Mouse (Mus musculus): ENCODE measurements at regions not wholly inside any gene's neighbourhood (a gene's known extent, or its start where the extent isn't known, plus 50 kb on each side); places are given as distances from the start of the nearest gene placed in this dataset.

DNA sequence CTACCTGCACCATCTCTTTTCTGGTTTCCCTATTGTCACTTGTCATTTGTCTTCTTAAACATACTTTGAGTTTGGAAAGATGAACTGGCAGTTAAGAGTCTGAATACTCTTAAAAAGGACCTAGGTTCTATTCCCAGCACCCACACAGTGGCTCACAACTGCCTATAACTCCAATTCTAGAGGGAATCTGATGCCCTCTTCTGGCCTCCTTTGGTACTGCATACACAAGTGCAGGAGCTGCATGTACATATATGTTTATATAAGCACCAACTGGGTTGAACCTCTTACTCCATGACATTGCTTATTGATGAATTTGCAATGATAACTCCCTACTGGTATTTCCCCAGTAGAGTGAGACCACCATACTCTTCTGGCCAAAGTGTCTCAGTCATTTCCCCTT, 86.4 kb upstream of the Mgmt start:
- no peak overlapping the region for H3K27ac ChIP-seq
- H3K4me1 ChIP-seq (replicated peaks) = no peaks in the 10 kb centered on the region
- no peak overlapping the region for H3K4me2 ChIP-seq
- 0 out of 2 replicates have a peak, but pooled peaks cover 3% of the 10 kb centered on the region for H3K9me3 ChIP-seq (replicated peaks)
- ATAC-seq (ENCODE audit: low read depth) (no peak), DNase-seq (no peak)
- H3K36me3 ChIP-seq = no peaks in the 10 kb centered on the region
- H3K9ac ChIP-seq = no peak overlapping the region
- no peaks in the 10 kb centered on the region for H3K27me3 ChIP-seq
- no peak overlapping the region for H3K4me3 ChIP-seq (replicated peaks)

DNA sequence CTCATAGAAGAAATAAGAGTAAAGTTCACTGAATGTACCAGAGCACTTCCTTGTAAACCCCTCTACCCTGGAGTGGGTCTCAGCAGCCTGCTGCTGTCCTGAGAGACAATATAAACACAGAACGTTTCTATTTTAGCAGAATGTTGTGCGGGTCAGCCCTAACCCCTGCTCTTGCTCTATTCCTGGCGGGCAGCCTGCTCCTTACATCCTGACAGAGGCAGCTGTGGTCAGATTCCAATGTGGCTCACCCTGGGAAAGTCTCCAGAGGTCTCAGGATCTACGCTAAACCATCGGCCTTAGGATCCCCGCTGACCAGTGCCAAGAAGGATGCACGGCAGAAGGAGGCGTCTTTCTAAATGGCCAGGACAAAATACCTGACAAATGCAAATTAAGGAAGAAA, 84.8 kb upstream of the Mgmt start:
- Histone ChIP-seq H3K9me3 (replicated peaks) (0 out of 2 replicates have a peak, but pooled peaks cover 3% of the 10 kb centered on the region), H3K4me1 (replicated peaks) (no peaks in the 10 kb centered on the region), H3K4me2 (no peak overlapping the region), H3K36me3 (no peaks in the 10 kb centered on the region), H3K27me3 (no peaks in the 10 kb centered on the region), H3K4me3 (replicated peaks) (no peak overlapping the region), H3K9ac (no peak overlapping the region), H3K27ac (no peak overlapping the region)
- no peak for ATAC-seq (ENCODE audit: low read depth)
- DNase-seq = no peak
- WGBS (ENCODE audit: insufficient replicate concordance) = 69% methylated on average over 8 of the region's 8 CpGs

DNA sequence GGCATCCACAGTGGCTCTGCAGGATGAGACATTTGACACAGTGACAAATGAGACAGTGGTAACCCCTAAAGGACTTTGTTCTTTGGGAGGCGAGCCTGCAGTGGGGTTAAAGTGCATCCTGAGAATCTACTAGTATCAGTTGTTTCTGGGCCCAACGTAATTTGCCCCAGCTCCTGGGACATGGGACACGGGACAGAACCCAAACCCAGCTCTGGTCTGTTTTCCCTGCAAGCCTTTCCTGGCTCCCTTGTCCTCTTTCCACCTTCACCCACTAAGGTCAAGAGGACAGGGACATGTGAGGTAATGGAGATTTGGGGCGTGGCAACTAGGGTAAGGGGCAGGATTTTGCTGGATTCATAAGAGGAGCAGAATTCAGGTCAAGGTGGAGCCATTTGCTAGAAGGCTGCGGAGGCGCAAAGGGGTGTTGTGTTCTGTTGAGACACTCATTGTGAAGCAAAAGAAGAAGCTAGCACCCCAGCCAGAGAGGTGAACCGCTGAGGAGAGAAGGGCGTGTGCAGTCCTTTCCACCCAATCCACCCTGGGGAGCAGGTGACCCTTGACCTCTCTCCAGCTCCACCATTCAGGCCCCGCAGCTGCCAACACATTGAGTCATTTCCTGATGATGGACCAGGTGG, 80.6 kb upstream of the Mgmt start:
- Histone ChIP-seq H3K4me1 (replicated peaks) (no peaks in the 10 kb centered on the region), H3K36me3 (no peaks in the 10 kb centered on the region), H3K27ac (no peak overlapping the region), H3K4me2 (no peak overlapping the region), H3K9me3 (replicated peaks) (no peaks in the 10 kb centered on the region), H3K9ac (no peak overlapping the region), H3K27me3 (no peaks in the 10 kb centered on the region), H3K4me3 (replicated peaks) (no peak overlapping the region)
- ATAC-seq (ENCODE audit: low read depth) (no peak), DNase-seq (no peak)
- 56% methylated on average over 9 of the region's 9 CpGs for WGBS (ENCODE audit: insufficient replicate concordance)

DNA sequence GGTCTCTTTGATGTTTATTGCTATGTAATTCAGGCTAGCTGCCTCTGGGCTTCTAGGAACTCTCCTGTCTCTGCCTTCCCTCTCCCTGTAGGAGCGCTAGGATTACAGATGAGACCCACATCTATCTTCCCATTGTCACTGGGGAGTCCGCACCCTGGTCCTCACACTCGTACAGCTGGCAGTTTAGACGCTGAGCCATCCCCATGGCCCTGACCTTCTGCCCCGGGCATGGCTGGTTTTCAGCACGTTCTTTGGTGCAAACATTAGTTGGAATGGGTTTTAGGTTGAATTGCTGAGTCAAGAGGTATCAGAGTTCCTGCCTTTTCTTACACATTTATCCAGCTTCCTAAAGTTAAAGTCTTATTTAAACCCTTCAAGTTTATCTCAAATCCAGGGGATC, 79.7 kb upstream of the Mgmt start:
- no peak overlapping the region for H3K4me2 ChIP-seq
- H3K36me3 ChIP-seq = no peaks in the 10 kb centered on the region
- H3K27ac ChIP-seq = no peak overlapping the region
- ATAC-seq (ENCODE audit: low read depth) = no peak
- H3K4me3 ChIP-seq (replicated peaks) = no peak overlapping the region
- no peak for DNase-seq
- no peak overlapping the region for H3K9ac ChIP-seq
- H3K27me3 ChIP-seq = no peaks in the 10 kb centered on the region
- no peaks in the 10 kb centered on the region for H3K9me3 ChIP-seq (replicated peaks)
- 52% methylated on average over 6 of the region's 6 CpGs for WGBS (ENCODE audit: insufficient replicate concordance)
- H3K4me1 ChIP-seq (replicated peaks) = no peaks in the 10 kb centered on the region

DNA sequence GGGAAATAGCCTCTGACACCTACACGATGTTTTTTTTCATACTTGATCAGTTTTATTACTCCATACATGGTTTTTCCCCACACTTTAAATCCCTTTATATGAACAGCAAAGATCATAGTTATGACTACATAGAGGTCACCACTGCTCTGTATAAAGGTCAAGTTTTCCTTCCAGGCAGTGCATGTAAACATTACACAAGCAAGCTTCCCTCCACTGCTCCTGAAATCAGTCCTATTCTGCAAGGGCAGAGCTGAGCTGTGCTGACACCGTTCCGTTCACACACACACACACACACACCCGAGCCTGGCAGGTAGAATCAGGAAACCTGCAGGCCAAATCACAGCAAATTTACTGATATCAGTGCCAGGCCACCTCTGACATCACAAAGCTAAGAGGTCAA, 74.1 kb upstream of the Mgmt start:
- no peaks in the 10 kb centered on the region for H3K36me3 ChIP-seq
- WGBS (ENCODE audit: insufficient replicate concordance) = 60% methylated on average over 4 of the region's 4 CpGs
- H3K27me3 ChIP-seq = no peaks in the 10 kb centered on the region
- ATAC-seq (ENCODE audit: low read depth) = no peak
- H3K4me2 ChIP-seq = no peak overlapping the region
- H3K27ac ChIP-seq = no peak overlapping the region
- H3K9ac ChIP-seq = no peak overlapping the region
- no peaks in the 10 kb centered on the region for H3K4me1 ChIP-seq (replicated peaks)
- H3K9me3 ChIP-seq (replicated peaks) = no peaks in the 10 kb centered on the region
- DNase-seq = no peak
- no peak overlapping the region for H3K4me3 ChIP-seq (replicated peaks)

DNA sequence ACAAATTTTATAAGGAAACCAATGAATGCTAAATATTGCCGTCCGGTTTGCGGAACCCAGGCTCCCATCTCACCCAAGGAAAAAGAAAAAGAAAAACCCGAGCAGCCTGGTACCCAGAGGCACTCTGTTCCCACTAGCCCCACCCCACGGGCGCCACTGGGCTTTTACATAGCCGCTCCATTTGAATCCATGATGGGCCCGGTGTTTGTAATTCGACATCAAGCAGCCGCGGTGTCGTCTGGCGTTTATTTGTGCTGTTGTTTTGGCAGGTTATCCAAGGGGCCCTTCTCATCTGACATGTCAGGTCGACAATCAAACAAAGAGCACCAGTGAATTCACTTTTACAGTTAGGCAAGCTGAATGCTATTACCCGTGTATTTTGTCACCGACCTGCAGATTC, 68.8 kb upstream of the Mgmt start:
- no peaks in the 10 kb centered on the region for H3K36me3 ChIP-seq
- H3K4me2 ChIP-seq = no peak overlapping the region
- no peak for DNase-seq
- H3K27me3 ChIP-seq = no peaks in the 10 kb centered on the region
- no peak overlapping the region for H3K9ac ChIP-seq
- H3K4me1 ChIP-seq (replicated peaks) = no peaks in the 10 kb centered on the region
- H3K4me3 ChIP-seq (replicated peaks) = no peak overlapping the region
- WGBS (ENCODE audit: insufficient replicate concordance) = 30% methylated on average over 16 of the region's 16 CpGs
- H3K9me3 ChIP-seq (replicated peaks) = no peaks in the 10 kb centered on the region
- no peak for ATAC-seq (ENCODE audit: low read depth)
- no peak overlapping the region for H3K27ac ChIP-seq

DNA sequence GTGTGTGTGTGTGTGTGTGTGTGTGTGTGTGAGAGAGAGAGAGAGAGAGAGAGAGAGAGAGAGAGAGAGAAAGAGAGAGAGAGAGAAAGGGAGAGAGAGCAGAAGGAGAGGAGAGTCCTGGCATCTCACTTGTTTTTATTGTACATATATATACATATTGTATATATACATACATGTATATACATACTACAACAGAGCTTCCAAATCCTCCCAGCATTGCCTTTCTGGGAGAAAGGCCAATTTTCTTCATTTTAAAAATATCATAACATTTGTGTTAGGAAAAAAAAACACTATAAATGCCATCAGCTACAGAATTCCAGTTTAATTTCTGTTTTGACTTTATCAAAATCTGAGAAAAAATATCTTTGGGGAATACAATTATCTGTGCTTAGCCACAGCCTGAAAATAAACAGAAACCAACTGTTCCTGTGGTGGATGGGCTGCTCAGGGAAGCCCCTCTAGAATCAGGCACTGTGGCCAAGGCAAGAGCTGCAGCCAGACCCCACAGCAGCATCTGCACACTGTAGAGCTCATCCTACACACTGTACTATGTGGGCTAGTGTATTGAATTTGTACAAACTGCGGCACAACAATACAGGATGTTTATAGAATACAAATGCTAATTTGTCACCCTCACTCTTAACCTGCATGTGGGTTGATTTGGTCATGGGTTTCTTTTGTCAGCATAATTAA, 64.6 kb upstream of the Mgmt start:
- ATAC-seq (ENCODE audit: low read depth) (no peak), DNase-seq (no peak)
- Histone ChIP-seq H3K4me3 (replicated peaks) (no peak overlapping the region), H3K27ac (no peak overlapping the region), H3K4me2 (no peak overlapping the region), H3K9ac (no peak overlapping the region), H3K36me3 (no peaks in the 10 kb centered on the region), H3K27me3 (no peaks in the 10 kb centered on the region), H3K9me3 (replicated peaks) (no peaks in the 10 kb centered on the region), H3K4me1 (replicated peaks) (no peaks in the 10 kb centered on the region)
- WGBS (ENCODE audit: insufficient replicate concordance) = 73% methylated on average over 1 of the region's 1 CpGs

DNA sequence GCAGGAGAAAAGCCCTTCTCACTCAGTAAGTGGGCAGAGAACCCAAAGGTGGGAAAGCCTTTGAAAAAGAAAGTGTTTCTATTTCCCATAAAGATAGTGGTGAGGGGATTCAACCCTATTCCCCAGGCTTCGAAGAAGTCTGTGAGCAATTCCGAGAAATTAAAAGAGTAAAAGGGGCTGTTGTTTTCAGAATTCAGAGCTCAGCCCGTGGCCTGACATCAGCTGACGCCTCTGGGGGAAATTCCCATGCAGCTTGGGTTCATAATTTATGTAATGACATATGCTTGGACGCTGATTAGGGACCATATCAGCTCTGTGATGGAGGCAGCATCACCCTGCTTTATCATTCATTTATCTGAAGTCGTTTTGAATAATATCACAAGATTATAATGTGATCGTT, 62.0 kb upstream of the Mgmt start:
- no peak overlapping the region for H3K4me3 ChIP-seq (replicated peaks)
- ATAC-seq (ENCODE audit: low read depth) (no peak), DNase-seq (no peak)
- WGBS (ENCODE audit: insufficient replicate concordance) = 56% methylated on average over 7 of the region's 7 CpGs
- H3K9ac ChIP-seq = no peak overlapping the region
- H3K27me3 ChIP-seq = no peaks in the 10 kb centered on the region
- no peak overlapping the region for H3K4me2 ChIP-seq
- H3K4me1 ChIP-seq (replicated peaks) = no peaks in the 10 kb centered on the region
- H3K9me3 ChIP-seq (replicated peaks) = no peaks in the 10 kb centered on the region
- H3K36me3 ChIP-seq = no peaks in the 10 kb centered on the region
- no peak overlapping the region for H3K27ac ChIP-seq

DNA sequence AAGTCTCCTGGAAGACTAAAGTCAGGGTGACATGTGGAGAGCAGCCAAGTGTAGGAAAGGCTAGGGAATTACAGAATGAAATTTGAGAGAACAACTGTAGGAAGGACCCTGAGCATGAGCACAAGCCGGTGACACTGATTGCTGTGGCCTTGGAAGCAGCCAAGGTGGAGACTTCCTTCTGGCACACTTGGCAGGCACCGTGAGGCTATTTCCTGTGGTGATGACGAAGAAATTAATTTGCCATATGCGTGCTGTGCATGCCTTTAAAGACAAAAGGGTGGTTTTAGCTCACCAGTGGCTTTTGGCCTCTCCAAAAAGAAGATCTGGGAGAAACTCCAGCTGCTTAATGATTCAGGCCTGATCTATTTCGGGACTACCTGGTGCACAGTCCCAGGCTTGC, 55.4 kb upstream of the Mgmt start:
- Histone ChIP-seq H3K4me2 (no peak overlapping the region), H3K9ac (no peak overlapping the region), H3K4me3 (replicated peaks) (no peak overlapping the region), H3K27me3 (no peaks in the 10 kb centered on the region), H3K4me1 (replicated peaks) (no peaks in the 10 kb centered on the region), H3K27ac (no peak overlapping the region), H3K9me3 (replicated peaks) (no peaks in the 10 kb centered on the region), H3K36me3 (no peaks in the 10 kb centered on the region)
- DNase-seq (no peak), ATAC-seq (ENCODE audit: low read depth) (no peak)
- 53% methylated on average over 5 of the region's 5 CpGs for WGBS (ENCODE audit: insufficient replicate concordance)

DNA sequence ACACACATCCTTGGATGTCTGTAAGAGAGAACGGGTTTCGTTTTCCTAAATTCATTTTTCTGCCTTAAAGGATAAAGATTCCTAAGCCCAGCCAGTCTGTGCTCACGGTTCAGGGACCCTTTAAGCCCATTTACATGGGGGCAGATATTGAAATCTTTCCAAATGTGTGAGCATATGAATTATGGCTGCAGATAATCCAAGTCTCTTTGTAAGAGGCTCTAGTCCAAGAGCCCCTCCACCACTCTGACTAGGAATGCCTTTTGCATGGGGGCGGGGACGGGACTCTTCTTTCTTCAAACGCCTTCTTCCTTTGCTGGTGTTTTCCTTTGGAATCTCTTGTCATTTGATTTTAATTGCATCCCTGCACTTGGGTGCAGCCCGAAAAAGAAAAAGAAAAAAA, 54.2 kb upstream of the Mgmt start:
- Histone ChIP-seq H3K36me3 (no peaks in the 10 kb centered on the region), H3K27me3 (no peaks in the 10 kb centered on the region), H3K27ac (no peak overlapping the region), H3K4me3 (replicated peaks) (no peak overlapping the region), H3K9ac (no peak overlapping the region), H3K4me1 (replicated peaks) (no peaks in the 10 kb centered on the region), H3K9me3 (replicated peaks) (no peaks in the 10 kb centered on the region), H3K4me2 (no peak overlapping the region)
- DNase-seq (no peak), ATAC-seq (ENCODE audit: low read depth) (no peak)
- 62% methylated on average over 7 of the region's 7 CpGs for WGBS (ENCODE audit: insufficient replicate concordance)

DNA sequence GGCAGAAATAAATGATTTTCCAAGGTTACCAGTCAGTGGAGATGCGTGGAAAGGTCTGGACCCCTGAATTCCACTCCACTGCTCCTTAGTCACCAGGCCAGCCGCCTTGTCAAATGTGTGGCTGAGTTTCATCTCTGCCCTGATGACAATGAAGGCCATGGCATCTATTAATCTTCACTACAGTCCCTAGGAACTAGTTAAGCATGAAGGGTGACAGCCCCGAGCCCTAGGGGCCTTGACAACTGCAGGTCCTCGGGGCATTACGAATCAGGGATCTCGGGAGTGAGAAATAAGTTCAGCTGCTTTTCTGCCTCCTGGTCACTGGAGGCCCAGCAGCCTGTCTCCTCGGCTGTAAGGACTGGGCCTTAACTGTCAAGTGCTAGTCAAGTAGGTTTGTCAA, 51.7 kb upstream of the Mgmt start:
- Histone ChIP-seq H3K27me3 (no peaks in the 10 kb centered on the region), H3K4me3 (replicated peaks) (no peak overlapping the region), H3K27ac (no peak overlapping the region), H3K36me3 (no peaks in the 10 kb centered on the region), H3K9ac (no peak overlapping the region), H3K4me1 (replicated peaks) (no peaks in the 10 kb centered on the region), H3K9me3 (replicated peaks) (no peaks in the 10 kb centered on the region), H3K4me2 (no peak overlapping the region)
- WGBS (ENCODE audit: insufficient replicate concordance) = 66% methylated on average over 7 of the region's 7 CpGs
- ATAC-seq (ENCODE audit: low read depth) = no peak
- no peak for DNase-seq

DNA sequence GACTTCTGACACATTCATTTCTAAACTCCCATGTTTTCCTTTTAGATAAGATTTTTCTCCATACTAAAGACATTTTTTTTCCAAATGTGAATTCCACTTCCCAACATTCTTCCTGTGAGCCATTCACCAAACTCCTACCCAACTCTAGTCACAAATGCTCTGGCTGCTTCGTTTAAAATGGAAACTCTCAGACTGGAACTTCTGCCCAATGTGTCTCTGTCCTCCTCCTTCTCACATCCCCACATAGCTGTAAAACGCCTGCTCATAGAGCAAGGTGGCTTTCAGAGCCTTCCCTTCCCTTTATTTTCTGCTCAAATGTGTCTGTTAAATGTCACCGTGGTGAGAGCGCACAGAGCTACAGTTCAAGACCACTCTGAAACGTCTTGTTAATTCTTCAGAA, 50.1 kb upstream of the Mgmt start:
- H3K9ac ChIP-seq = no peak overlapping the region
- no peaks in the 10 kb centered on the region for H3K9me3 ChIP-seq (replicated peaks)
- H3K4me1 ChIP-seq (replicated peaks) = no peaks in the 10 kb centered on the region
- DNase-seq (no peak), ATAC-seq (ENCODE audit: low read depth) (no peak)
- H3K4me3 ChIP-seq (replicated peaks) = no peak overlapping the region
- H3K4me2 ChIP-seq = no peak overlapping the region
- no peak overlapping the region for H3K27ac ChIP-seq
- 40% methylated on average over 5 of the region's 5 CpGs for WGBS (ENCODE audit: insufficient replicate concordance)
- no peaks in the 10 kb centered on the region for H3K36me3 ChIP-seq
- H3K27me3 ChIP-seq = no peaks in the 10 kb centered on the region
